Mouse (Mus musculus): ENCODE measurements around the gene Wapl.

Wapl gene

DNA sequence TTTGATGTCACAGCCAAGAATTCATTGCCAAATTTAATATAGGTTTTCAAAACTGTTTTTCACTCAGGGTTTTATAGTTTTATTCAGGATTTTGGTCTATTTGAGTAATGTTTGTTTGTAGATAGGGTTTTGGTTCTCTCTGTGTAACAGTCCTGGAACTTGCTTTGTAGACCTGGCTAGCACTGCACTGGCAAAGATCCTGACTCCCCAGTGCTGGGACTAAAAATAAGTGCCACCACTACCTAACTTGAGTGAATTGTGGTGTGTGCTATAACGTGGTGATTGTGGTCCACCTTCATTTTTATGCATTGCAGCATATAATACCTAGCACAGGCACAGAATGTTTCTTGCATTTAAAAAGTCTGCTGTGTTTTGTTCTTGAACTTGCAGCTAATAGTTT, 23.6 kb downstream of the Wapl start:
- DNase-seq, result no peak

DNA sequence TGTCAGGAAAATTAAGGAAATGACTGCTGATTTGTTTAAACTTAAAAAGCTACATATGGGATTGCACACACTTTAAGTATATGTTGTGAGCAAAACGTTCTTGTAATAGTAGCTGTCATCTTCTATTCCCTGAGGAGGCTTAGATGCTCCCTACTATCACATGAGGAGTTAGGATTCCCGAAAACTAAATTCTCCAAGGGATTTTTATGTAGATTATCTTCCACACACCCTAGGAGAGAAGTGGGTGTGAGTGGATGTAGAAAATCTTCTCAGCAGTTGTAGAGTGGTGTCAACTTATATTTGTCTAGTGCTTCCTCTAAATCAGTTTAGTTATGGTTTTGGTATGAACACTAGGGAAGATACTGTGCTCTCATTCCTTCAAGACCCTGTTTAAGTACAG, 36.5 kb downstream of the Wapl start:
- no peak for DNase-seq

DNA sequence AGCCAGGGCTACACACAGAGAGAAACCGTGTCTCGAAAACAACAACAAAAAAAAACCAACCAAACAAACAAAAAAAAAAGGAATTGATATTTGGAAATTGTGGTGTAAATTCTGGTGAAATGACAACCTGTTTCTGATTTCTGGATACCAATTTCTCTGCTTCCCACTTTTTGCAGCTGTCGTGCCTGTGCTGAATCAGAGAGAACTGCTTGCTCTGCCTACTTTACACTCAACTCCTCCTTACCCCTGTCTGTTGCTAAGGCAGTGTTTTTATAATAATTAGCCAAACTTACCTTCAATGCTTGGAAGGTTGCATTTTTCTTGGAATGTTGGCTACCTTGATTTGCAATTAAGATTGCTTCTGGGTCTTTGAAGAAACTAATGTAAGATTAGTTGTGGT, 38.3 kb downstream of the Wapl start:
- no peak for DNase-seq

DNA sequence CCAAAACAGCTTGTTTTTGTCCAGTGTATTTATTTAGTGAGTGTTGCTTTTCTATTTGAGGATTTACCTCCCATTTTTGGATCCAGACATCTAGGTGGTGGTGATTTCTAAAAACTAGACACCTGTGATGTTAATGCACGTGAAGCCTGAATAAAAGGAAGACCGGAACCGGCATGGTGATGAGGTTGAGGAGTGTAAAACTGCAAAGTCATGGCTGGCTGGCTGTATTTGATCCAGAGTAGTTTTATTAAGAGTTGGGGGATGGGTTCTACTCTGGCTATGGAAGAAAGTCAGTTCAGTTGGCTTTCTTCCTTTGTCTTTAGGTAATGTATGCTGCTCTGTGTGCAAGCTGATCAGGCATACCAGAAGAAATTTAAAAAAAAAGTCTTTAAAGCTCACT, 39.1 kb downstream of the Wapl start:
- no peak for DNase-seq

DNA sequence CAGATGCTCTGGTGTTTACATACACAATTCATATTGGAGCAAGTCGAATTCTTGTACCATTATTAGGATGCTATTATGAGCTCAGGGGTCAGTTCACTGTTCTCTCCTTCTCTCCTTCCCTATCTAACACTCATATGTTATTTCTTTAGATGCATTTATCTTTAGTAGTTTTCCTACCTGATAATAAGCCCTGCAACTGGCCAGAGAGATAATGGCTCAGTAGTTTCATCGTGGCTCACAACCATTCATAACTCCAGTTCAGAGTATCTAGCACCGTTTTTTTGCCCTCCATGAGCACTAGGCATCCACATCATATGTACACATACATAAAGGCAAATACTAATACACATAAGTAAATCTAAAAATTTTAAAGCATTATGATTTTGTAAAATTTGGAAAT, 44.4 kb downstream of the Wapl start:
- DNase-seq, result no peak

DNA sequence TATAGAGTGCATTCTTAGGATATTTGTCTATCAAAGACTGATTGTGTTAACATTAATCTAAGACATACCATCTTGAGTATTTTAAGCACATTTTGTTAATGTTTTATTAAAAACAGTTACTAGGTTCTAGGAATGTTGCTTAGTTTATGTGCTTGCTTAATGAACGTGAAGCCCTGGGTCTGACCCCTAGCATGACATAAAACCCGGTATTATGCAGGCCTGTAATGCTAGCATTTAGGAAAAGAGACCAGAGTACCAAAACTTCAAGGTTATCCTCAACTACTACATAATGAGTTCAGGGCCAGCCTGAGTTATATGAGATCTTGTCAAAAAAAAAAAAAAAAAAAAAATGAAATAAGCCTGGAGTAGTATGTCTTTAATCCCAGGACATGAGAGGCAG, 54.0 kb downstream of the Wapl start:
- no peak for DNase-seq

DNA sequence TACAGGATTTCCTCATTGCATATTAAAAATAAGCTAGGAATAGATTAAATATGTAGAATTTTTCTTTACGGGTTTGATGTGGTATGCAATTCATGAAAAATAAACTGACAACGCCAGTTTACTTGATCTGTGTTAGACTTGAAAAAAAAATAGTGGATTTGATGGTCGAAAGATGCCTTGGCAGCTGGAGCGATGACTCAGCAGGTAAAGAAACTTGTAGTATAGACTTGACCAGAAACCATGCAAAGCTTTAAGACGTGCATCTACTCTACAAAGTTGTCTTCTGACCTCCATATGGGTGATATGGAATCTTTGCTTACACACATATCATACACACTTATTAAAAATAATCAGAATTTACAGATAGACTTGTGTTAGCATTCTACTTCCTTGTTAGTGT, 61.7 kb downstream of the Wapl start:
- no peak for DNase-seq

DNA sequence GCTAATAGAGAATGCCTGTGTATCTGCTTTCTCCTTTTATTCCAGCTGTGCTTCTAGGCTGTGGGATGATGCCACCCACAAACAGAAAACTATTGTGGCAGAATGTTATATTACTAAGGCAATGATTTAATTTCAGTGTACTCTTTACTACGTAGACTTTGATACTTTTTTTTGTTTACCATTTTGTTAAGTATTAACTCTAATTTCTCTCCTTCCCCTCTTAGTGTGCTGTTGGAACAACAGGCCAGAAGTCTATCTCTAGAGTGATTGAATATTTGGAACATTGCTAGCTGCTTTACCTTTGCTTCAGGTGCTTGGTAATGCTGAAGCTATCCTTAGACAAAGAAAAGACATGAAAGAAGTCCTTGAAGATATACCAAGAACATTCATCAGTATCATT, 71.7 kb downstream of the Wapl start:
- DNase-seq, result no peak

DNA sequence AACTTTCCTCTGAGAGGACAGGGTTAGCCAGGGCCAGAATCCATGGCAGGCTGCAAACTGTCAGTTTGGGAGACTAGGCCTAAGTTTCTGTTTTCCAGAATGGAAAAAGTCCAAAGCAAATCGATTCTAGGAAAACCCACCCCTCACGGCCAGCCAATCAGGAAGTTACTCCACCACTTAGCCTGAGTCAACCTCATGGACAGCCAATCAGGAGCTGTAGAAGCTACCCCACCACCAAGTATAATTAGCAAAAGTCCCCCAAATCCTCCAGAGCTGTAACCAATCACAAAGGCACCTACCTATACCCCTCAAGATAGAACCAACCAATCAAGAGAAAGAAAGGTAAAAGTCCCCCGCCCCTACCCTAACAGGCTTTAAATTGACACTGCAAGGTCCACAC, 82.0 kb downstream of the Wapl start:
- DNase-seq, result no peak

DNA sequence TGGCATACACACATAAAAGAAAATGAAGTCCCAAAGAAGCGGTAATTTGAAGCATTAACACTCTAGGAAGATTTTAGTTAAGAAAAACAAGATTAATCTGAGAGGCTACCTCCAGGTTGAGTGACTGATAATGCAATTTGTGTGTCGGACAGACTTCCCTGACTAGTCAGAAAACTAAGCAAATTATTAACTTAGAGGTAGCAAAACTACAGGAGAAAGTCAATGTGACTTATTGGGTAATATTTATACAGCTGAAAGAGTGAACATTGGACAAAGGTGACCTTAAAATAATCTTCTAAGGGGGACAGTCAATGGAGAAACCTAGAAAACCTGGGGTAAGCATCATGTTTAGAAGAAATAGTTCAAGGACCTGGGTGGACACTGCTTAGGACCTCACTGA, 86.2 kb downstream of the Wapl start:
- DNase-seq, result no peak

DNA sequence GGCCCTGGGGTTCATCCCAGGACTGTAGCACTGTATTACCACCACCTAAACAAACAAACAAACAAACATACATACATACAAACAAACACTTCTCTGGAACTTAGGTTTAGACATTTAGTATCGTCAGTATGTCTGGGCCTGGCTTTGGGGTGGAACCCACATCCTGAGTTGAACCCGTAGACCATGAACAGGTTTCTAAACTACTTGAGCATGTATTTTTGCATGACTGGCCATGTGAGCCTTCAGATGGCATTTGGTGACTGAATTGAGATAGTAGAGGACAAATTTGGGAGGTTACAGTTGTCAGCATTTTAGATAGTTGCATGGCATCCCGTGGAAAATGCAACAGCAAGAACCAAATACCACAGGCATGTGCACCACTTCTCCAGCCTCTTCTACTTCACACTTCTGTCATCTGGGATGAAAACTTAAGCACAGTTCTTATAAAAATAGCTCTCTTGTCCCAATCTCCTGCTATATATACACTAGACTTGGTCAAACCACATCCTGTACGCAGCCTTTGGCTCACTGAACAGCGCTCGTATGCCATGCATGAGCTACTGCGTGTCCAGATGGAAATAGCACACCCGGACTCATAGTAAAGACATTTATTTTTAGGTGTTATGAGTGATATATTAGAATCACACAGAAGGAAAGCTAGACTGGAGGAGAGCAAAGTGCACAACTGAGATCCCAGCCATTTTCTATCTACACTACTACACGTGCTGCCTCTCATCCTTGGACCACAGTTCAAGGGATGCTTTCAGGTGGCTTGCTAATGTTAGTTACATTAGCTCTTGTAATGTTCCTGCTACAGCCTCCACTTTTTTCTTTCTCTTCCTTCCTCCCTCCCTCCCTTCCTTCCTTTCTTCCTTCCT, 87.6 kb downstream of the Wapl start:
- DNase-seq, result no peak

DNA sequence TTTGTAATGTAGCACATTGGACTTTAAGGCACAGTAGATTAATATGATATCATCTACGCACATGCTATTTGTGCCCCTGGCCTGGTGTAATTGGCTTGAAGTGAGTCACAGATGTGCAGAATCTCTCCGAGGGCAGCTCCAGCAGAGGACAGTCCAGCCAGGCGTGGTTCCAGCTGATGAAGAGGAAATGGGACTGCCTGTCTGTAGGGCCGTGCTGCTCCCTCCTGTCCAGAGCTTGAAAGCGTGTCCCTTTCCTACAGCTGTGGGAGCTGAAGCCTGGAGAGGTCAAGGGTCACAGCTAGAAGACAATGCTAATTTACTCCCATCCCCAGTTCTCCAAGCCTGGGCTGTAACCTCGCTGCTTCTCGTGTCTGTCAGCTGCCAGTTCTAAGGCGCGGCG, 89.0 kb downstream of the Wapl start:
- DNase-seq, result no peak

DNA sequence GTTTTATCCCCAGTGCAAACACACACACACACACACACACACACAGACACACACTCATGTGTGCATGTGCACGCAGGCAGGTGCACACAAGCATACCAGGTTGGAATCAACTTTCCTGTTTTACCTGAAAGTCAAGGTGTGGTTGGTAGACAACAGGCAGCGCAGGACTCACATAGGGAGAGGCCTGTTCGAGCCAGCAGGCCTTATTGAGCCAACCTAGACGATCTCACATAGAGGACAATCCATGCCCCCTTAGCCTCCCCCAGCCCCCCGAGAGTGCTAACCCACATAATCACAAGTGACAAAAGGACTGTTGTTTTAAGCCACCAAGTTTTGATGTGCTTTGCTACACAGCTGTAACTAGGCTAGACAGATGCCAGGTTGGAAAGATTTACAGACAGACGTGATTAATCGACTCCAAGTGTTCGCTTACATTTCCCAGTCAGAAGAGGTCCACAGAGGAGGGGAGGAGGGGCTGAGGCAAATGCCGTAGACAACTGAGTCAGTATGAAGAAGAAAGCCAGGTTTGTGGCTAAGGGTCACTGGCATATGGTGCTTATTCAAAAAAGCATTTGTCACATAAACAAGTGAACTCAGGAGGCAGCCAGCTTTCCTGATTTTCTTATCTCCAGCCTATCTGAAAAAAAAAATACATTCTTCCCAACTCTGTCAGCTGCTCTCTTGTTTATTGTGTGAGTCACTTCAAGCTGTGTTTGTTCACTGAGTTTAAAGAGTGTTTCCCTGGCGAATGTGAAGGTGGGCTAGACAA, 90.2 kb downstream of the Wapl start:
- DNase-seq, result no peak

DNA sequence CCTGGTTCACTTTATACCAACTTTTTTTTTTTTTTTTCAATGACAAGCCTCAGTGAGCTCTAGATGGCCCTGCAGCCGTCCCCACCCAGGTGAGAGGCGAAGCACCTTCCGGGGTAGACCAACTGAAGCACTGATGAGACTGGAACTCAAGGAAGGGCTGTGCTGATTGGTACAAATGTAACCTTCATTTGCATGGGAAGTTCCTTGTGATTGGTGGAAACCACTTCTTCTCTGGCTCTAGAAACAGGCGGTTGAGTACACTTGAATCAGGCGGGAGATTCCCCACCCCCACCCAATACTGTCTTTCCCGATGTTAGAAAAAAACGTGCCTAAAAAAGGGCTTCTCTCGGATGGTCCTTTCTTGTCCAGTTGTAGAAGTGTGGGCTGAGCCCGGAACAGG, 91.2 kb downstream of the Wapl start:
- DNase-seq, result no peak

DNA sequence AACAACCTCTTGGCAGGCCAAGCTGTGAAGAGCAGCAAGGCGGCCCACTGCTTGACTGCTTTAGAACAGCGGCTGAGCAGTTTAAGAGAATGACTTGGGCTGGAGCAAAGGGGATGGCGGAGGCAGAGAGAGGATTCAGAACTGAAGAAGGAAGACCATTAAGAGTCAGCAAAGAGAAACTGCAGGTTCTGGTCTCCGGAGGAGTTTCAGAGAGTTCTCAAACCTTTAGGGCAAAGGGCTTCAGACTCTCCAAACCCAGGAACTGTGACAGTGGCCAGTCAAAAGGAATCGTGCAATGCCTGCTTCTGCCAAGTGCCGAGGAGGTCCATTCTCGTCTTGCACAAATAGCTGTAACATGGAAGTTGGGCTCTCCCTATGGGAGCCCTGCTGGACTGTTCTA, 91.7 kb downstream of the Wapl start:
- DNase-seq, result no peak

DNA sequence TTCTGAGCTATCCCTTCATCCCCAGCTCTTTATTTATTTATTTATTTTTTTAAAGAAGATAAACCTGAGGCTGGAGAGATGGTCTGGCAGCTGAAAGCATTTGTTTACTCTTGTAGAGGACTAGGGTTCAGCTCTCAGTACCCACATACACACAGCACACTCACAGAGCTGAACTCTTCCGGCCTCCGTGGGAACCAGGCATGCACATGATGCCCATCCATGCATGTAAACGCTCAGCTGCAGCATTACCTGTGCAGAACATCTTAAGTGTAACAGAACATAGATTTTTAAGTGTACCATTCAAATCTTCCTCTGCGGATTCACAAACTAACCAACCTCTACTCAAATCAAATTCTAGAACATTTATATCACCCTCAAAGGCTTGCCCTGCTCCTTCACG, 92.5 kb downstream of the Wapl start:
- no peak for DNase-seq

DNA sequence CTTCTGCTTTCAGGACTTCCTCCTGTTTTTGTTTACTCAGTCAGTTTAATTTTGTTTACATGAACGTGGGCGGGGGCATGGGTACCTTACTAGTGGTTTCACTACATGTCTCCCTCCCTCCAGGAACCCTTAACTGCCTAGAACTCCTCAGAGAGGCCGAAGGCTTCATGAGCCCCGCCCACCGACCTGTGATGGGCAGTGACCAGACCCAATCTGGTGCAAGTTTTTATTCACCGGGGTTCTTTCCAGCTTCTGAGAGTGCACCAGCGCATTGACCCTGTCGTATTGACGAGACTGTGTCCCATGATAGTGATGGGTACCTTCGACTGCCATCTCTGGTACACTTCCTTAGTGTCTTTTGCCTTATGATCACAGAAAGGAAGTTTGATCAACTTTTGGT, 94.6 kb downstream of the Wapl start:
- peak; percentile 53 to 70 for DNase-seq

DNA sequence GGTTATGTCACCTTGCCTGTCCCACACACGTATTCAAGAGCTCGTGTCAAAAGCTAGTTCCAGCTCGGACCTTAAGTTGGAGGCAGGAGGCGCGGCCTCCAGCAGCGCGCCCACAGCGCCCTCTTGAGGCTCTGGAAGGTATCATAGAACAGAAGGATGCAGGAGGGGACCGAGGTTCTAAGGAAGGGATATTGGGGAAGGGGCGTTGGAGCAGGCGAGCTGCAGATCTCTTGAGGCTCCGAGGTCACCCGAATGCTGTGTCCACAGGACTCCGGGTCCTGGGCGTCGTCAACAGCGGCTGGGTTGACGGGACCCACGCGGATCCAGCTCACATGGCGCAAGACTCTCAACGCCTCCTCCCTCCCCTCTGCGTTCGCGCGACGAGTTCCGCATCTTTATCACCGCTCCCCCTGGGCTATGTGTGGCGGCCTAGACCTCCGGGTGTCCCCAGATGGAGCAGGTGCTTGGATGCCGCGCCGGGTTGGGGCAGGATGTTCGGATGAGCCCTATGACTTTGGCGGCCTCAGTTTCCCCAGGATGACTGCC, 95.4 kb downstream of the Wapl start:
- DNase-seq, result peak; percentile 20 to 64

DNA sequence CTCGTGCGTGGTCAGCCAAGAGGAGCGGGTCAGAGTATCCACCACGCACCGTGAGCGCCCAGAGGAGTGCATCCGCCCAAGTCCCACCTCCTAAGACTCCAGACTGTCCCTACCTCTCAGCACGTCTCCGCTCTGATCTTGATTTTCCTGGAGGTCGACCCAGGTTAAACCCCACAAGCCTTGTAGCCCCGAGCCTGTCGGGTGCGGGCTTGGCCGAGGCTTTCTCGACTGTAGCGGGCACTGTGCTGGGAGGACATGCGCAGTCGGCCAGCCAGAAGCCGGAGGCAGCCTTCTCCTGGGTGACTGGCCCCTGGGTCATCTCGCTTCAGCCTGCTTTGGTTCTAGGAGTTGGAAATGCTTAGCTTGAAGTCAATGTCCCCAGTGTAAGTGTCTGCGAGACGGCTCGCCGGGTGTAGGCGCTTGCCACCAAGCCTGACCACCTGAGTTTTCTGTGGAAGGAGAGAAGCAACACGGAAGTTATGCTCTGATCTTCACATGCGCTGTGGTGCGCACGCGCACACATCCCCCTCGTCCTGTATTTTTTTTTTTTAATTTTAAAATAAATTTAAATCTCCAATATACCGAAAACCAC, 95.9 kb downstream of the Wapl start:
- peak in 1 of 2 experiments; percentile 9 for DNase-seq

DNA sequence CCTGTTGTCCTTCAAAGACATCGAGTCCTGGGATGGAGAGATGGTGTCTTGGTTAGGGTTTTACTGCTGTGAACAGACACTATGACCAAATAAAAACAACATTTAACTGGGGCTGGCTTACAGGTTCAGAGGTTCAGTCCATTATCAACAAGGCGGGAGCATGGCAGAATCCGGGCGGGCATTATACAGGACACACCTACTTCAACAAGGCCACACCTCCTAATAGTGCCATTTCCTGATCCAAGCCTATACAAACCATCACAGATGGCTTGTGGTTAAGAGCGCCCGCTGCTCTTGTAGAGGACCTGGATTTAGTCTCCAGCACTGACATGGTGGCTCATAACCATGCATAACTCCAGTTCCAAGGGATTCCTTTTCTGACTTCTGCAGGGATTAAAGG, 96.7 kb downstream of the Wapl start:
- no peak for DNase-seq

DNA sequence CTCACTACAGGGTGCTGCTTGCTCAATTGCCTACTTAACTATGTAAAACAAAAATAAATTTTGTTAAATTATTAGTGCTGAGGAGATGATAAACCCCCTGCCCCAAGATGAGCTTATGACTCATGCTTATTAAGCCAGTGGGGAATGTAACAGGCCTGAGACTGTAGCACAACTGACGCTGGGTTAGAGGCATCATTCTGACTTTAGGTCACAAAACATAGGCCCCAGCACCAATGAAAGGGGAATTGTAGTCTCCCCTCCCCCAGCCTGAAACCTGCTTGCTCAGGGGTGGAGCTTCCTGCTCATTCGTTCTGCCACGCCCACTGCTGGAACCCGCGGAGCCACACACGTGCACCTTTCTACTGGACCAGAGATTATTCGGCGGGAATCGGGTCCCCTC, 97.9 kb downstream of the Wapl start:
- no peak for DNase-seq

DNA sequence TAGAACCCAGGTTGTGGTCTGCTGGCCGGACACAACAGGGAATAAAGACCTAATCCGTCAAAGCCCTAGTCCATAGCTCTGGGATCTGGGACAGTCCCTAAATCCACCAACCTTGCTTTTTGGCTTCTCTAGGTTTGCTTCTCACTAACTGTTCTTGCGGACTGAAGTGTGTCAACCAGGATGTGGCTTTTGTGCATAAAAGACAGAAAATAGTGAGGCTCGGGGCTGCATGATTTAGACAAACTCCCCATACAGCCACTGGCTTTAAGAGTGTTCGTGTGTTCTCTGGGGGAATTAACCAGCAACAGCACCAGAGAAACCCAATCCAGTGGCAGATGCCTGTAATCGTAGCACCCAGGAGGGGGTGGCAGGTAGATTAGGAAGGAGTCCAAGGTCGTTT, 98.4 kb downstream of the Wapl start:
- no peak for DNase-seq

DNA sequence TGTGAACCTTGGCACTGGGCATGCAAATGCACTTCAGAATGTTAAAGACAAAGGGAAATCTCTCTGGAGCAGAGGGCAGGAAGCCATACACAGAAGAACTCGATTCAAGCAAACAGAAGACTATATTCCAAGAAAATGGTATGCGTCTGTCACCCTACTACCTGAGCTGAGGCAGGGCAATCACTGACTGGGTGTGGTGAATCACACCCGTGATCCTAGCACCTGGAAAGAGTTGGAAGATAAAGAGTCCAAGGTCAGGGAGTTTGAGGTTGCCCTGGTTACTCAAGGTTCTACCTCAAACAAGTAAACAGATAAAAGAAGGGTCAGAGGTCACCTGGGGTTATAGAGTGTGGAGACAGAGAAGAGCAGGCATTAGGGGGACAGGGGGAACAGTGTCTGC, 100.0 kb downstream of the Wapl start:
- DNase-seq, result no peak

DNA sequence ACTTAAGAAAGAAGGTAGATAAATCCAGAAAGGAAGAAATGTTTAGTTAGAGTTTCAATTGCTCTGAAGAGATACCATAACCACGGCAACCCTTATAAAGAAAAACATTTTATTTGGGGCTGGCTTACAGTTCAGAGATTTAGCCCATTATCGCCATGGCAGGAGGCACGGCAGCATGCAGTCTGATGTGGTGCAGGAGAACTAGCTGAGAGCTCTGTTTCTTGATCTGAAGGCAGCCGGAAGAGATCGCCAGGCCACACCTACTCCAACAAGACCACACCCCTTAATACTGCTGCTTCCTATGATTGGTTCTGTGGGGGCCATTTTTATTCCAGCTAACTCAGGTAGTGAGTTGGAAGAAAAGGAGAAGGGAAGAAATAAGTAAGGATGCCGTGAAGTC, 100.5 kb downstream of the Wapl start:
- DNase-seq, result no peak

Measured in spleen, adult 18-20 months (tissue).